Mouse (Mus musculus): ENCODE results near the gene Ppp4r4.
"Not testable (repeated sequence)": the region's sequence is repeated elsewhere in the genome, so short reads cannot be mapped to it uniquely, and the experiment has no call there.

Ppp4r4 gene

DNA sequence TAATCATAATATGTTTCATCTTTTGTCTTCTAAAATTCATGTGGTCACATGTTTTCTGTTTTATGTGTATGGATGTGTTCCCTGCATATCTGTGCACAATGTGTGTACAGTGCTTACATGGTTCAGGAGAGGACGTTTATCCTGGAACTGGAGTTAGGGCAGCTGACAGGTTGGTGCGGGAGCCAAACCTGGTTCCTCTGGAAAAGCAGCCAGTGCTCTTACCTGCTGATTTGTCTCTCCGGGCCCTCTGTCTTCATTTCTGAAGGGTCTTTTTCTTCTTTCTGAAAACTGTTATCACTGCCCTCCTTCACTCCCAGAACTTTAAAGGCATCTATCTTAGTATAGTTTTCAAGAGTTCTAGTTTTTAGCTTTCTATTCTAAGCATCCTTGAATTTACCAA, 111.7 kb downstream of the Ppp4r4 start:
- no peak for DNase-seq

DNA sequence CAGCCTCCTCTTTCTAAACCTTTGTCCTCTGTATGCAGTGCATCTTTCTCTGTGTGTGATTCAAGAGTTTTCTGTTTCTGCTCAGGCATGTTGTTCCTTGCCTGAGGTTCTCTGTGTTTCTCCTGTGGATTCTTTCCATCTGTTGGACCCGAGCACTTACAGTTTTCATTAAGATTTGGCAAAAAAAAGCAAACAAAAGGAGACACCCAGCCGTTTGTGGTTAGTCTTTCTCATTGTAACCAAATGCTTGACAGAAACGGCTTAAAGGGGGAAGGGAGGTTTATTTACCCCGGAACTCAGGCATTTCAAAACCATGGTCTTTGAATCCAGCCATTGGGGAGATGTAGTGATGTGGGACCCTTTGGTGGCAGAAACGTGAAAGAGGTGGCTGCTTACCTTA, 112.5 kb downstream of the Ppp4r4 start:
- no peak for DNase-seq

GRCm38 (mm10) chr12:103646314-103646713, 114.2 kb downstream of the Ppp4r4 start:
- DNase-seq: no peak

GRCm38 (mm10) chr12:103653836-103654235, 121.8 kb downstream of the Ppp4r4 start:
- DNase-seq: no peak

GRCm38 (mm10) chr12:103655123-103656044, 123.3 kb downstream of the Ppp4r4 start:
- no peak for DNase-seq

DNA sequence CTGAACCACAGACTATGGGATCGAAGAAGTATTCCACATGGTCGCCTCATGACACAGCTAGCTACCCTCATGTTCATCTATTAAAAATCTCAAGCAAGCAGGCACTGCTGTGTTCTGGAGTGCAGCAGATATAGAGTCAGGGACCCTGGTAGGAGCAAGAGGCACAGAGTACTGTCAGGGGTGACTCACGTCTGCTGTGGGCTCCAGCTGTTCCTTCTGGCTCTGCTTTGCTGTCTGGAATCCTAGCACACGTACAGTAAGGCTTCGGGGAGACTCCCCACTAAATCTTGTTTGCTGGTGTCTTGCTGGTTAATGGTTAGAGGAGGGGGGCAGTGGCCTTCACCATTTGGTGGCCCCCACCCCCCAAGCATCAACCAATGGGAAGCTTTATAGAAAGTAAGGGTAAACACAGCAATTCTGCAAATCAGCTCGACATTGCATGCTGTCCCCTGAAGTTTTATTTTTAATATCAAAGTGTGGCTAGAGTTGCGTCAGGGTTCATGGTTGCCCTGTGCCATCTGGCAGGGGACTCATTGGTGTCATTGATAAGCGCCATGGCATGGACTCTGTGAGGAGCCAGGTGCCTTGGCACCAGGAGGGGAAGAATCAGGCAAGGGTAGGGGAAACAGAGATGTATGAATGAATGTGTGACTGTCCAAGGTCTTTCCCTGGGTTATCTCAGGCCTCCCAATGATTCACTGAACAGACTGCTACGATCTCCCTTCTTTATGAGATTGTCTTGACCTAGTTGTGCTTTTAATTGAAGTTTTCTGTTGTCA, 125.0 kb downstream of the Ppp4r4 start, which contains the start of gene Serpina6:
Serpina6 (minus strand) TSS at position 365 of the 779 bp plus-strand sequence.
- DNase-seq: no peak

DNA sequence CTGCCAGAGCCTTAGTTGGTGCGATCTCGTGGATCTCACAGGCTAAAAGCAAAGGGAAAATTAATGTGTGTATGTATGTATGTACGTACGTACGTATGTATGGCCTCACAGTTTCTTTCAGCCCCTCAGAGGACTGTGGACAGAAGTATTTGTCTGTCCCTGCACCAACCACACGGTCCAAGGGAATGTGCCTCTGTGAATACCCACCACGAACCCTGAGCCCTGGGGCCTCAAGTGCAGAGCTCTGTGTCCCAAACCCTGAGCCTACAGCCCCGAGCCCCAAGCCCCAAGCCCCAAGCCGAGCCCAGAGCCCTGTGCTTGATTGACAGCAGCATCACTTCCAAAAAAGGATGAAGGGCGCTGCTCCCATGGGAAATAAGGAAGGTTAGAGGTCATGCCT, 125.9 kb downstream of the Ppp4r4 start:
- no peak for DNase-seq

- DNase-seq: no peak
These were observed 127.1 kb downstream of the Ppp4r4 start for GRCm38 (mm10) chr12:103659171-103659570.

DNA sequence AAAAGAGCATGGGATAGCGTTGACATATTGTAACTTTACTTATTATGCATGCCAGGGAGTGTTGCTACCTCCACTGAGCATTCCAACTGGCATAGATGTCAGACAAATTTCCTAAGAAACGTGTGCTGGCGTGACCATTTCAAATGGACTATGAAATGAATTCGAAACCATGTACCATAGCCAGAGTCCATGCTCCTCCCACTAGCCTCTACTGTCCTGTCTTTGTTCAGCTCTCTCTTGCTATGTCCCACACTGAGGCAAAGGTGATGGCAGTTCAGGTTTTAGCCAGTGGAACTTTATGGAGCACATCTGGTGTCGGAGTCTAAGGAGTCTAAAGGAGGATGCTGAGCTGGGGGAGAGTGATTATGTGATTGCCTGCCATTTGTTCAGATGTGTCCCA, 128.0 kb downstream of the Ppp4r4 start:
- no peak for DNase-seq

GRCm38 (mm10) chr12:103662053-103662452, 130.0 kb downstream of the Ppp4r4 start:
- DNase-seq: not testable (repeated sequence)

Measured in layer of hippocampus, adult 9-11 months (tissue).